Mouse (Mus musculus) liver, postnatal 0 days (tissue): ENCODE results near the gene Pwwp2b.

Experiments
- CTCF ChIP-seq: sonication (generic); IDR thresholded peaks from 2 replicates; pipeline ENCODE4 v1.5.1; 2016; ENCODE audit warnings: antibody characterized with exemption, low read depth
- EP300 ChIP-seq: IDR thresholded peaks from 2 replicates; pipeline ENCODE4 v1.6.1; 2016; ENCODE audit warnings: antibody characterized with exemption, low read depth, mild to moderate bottlenecking

DNA sequence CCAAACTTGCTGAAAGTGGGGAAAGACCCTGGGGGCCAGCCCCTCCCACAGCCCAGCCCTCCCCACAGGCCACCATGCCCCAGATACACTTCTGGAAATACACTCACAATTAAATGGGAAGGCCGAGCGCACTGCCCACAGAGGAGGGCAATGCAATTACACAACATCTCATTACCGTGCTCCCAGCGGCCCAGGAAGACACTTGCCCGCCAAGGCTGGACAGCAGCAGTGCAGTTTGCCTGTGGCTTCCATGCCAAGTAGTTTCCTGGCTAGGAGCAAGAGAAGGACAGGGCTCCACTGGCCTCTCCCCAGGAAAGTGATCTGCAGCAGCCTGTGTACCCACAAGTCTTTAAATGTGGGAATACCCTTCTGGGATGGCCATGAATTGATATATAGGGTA, 64.4 kb downstream of the Pwwp2b start:
- TF ChIP-seq EP300 (no peak), CTCF (no peak)
